Mouse (Mus musculus) lung, postnatal 14 days (tissue): ENCODE data around the gene 4933415F23Rik.

Source experiments
- DNase-seq: peaks from one replicate; pipeline ENCODE4 v3.0.0; 2021

The 4933415F23Rik gene

DNA sequence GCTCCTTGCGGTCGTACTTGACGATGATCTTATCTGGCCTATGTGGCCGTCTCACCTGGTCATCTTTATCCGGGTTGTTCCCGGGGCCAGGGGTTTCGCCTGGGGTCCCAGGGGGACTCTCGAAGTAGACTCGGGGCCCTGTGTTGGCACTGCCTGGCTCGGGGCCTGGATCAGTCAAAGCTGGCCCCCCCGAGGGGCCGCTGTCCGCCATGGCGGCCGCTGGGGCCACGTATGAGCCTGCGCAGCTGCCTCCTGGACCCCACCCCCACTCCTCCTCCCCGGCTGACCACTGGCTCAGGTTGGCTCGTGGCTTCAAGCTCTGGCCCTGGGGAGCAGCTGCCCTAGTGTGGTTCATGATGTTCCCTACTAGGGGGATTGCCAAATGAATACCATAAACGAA, at the start of gene 4933415F23Rik:
4933415F23Rik (minus strand) TSS at position 233 of the 400 bp plus-strand sequence.
- DNase-seq = no peak

DNA sequence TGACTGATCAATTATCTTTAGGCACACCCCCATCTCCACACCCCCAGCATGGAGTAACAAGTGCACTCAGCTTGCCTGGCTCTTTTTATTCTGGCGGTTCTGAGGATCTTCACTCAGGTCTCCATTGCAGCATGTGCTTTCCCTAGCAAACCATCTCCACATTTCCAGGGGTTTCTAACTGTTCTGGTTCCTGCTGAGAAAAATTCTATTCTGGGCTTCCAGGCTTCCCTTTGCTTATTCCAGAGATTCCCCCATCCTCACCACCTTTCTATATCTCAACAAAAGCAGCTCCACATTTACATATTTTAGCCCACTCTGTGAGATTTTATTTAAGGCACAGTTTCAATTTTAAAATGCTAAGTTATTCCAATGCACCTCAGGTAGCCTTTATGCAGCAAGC, 49.7 kb upstream of the 4933415F23Rik start:
- DNase-seq = no peak

- no peak for DNase-seq
Measured at GRCm38 (mm10) chr1:23146198-23146873, 44.3 kb upstream of the 4933415F23Rik start.

DNA sequence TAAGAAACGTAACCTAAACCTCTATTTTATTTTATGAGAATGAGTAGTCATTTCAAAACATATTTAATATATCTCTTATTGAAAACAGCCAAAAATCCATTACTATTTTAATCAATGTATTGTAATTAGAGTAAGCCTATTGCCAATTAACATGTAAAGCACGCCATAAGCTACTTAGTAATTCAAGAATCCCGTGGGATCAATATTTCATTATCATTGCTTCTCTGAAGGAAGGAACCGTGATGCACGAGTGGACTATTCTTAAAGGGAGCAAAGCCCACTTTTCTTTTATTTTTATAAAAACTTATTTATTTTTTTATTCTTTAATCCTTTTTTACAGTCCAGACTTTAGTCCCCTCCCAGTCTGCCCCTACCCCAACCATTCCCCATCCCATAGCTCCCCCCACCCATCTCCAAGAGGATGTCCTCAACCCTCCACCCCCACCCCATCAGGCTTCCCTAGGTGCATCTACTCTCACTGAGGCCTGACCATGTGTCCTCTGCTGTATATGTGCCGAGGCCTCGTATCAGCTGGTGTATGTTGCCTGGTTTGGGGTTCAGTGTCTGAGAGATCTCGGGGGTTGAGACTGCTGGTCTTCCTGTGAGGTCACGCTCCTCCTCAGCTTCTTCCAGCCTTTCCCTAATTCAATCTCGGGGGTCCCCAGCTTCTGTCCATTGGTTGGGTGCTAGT, 39.2 kb upstream of the 4933415F23Rik start:
- no peak for DNase-seq

- DNase-seq = peak; percentile 72
Measured at GRCm38 (mm10) chr1:23140530-23140929, 38.5 kb upstream of the 4933415F23Rik start.

- DNase-seq = peak; percentile 16
Measured at GRCm38 (mm10) chr1:23120901-23121300, 18.8 kb upstream of the 4933415F23Rik start.

- no peak for DNase-seq
Measured at GRCm38 (mm10) chr1:23119406-23119805, 17.4 kb upstream of the 4933415F23Rik start.

- DNase-seq = peak; percentile 16
Measured at GRCm38 (mm10) chr1:23117423-23117822, 15.4 kb upstream of the 4933415F23Rik start.

- no peak for DNase-seq
Measured at GRCm38 (mm10) chr1:23109191-23109590, 7.1 kb upstream of the 4933415F23Rik start.

- no peak for DNase-seq
Measured at GRCm38 (mm10) chr1:23102881-23103280, 828 bp upstream of the 4933415F23Rik start.

DNA sequence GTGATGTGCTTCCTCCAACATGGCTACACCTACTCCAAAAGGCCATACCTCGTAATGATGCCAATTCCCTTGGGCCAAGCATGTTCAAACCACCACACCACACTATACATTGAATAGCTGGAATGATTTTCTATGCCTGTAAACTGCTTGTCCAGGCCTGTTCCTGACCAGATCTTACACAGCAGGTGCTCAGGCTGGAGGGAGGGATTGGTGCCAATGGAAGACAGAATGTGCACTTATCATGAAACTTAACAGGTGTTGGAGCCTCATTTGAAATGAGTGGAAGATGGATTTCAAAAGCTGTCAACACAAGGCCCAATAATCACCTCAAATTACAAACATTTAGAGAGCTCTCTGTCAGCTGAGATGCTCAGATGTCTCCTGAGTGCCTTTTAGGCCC, 2.3 kb downstream of the 4933415F23Rik start:
- DNase-seq = no peak

DNA sequence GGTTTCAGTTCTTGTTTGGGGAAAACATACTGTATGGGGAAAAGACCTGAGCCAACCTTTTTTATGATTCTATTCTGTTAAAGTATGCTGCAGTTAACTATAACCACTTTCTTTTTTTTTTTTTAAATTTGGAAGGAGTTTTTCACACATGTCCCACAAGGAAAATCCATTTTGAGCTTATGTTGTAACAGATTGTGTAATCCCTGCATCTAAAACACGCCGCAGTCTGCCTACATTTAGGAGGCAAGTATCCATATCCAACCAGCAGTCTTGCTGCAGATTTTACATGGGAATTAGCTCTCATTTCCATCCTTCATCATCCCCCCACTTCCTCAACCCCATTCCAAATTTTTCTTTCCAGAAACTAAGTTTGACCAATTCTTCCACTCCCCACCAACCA, 3.6 kb downstream of the 4933415F23Rik start:
- DNase-seq = no peak

GRCm38 (mm10) chr1:23097996-23098395, 4.1 kb downstream of the 4933415F23Rik start:
- no peak for DNase-seq

DNA sequence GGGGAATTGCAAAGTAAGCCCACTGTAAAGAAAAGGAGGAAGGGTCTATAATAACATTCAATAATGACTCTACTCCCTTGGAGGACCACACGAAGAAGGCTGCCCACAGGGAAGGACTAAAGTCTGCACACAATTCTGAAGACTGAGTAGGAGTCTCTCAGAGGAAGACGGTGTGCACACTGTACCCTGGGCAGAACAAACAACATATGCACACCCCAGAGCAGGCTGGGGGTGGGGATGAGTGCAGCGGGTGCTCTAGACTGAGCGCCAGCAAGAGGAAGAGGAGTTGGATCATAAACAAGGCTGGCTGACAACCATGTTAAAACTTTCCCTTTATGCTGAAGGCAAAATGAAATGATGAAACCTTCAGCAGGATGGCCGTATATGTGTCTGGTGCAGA, 34.3 kb downstream of the 4933415F23Rik start:
- no peak for DNase-seq

DNA sequence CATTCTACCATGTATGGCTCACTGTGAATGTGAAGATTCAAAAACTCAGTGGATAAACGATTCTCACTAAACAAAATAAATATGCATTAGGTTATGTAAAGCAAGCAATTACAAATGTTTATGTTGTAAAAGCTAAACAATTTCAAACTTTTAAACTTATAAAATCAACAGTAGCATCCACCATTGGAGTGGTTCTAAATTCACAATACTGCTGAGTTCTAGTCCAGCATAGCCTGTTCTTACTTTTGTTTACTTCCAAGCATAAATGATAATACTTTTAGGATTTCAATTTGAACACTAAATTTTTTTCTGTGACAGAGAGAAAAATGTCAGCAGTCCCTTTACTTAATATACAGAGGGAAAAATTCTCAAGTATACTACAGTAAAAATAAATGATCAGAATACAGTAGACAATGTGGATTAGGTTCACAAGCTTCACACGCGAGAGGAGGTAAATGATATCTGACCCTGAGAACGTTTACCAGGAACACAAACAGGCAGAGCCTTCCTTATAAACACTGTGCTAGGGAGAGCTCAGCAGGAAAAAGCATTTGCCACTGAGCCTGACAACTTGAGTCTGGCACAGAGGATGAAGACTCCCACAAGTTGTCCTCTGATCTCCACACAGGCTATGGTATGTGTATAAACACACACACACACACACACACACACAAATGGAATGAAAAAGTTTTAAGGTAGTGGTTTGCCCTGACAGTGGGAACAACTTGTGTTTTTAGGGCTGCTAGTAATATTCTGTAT, 37.2 kb downstream of the 4933415F23Rik start:
- DNase-seq = no peak

DNA sequence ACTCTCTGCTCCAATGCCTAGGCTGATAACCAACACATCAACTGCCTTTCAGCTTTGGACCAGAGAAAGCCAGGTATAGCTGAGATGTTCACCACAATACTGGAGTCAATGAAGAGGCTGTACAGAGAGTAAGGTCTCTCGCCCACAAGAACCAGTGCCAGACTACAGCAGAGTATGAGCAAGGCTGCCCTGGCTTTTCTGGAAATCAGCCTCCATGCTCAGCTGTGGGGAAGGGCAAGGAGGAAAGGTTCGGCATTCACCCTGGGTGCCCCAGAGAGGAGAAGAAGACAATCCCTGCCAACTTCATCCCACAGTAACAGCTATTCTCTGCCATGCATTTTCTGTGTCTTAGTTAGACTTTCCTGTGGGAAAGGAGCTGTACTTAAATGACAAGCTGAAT, 38.1 kb downstream of the 4933415F23Rik start:
- no peak for DNase-seq

DNA sequence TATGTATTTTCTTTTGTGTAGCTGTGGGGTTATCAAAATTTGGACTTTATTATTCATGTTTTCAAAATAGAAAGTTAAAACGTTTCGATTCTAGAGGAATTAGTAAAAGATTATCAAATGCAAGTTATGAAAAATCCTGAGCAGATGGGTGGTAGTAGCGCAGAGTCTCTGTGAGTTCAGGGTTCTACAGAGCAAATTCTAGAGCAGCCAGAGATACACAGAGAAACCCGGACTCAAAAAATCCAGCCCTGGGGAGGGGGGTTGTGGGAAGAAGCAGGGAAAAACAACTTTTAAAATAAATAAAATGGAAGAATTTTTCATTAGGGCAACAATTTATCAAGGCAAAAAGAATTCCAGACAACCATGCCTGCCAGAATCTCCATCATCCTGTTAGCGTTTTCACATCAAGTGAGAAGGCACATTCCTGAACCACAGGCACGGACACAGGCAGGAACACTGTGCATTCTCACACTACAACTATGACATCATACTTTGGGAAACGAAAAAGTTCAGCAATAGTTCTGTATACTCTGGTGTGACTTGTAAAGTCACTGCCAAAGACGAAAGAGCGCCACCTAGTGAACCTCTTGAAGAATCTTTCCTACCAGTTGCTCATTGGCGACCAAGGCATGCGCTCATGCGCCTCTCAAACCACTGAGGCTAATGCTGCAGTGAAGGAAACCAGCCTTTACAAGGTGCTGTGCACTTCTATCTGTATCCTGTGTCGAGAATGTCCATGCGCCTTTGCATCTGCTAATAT, 40.3 kb downstream of the 4933415F23Rik start:
- peak; percentile 58 for DNase-seq

DNA sequence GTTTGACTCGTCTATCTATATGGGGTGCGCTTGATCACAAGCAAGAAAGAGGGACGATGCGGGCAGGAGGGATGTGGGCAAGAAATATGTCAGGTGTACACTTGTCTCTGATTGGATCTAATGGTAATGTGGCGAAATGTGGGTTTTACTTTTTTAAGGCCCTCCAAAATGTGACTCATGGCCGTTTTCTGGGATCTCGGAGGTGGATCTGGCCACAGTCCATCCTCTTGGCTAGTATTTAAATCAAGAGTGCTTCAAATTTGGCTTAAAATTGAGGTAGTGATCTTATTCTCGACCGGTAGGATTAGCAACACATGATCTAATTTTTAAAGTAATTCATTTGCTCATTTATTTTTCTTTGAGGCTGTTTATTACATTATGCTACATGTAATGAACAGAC, 42.0 kb downstream of the 4933415F23Rik start:
- no peak for DNase-seq
